ENCODE assay signal across 1 mouse cellular context in the genomic region with DNA sequence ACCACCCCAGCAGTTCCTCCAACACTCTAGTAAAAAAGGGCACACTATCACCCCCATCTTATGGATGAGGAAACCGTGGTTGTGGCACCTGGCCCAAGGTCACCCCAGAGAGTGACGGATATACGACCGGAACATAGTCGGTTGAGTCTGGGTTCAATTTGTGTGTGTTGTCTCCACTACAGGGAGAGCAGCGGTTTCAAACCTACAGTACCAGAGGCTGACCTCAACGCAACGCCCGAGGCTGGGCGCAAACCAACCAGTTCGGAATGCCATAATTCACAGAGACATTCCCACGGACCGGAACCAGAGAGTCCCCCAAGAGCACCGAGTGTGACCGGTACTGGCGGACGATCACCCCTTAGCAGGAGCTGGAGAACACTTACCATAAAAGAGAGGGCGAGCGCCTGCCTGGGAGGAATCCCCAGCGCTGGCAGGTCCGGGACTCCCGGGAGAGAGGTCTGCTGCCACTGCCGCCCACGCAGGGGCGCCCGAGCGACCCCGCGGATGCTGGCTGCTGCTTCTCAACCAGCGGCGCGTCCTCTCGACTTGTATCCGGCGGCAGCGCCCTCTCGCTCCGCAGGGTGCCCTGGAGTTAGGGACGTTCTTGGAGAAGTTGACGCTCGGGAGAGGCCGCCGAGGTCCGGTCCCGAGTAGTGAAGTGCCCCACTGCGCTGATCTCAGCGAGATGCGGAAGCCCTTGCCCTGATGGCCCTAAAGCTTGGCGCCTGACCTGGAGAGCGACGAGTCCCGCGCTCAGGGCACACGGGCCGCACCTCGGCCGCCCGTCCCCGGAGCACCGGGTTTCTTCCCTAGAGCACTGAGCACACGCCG.
TF ChIP-seq lines count a peak whose summit lies in the region.

No protein-coding gene starts in this region.

TF ChIP-seq in CH12.LX, 34 proteins besides CTCF, POLR2A, EP300 and RAD21 (continued from another document):
- no peak for TF ChIP-seq IRF4 (IDR thresholded peaks at IDR 0.05; ENCODE audit: low read depth, low read length)
- no peak for TF ChIP-seq TCF12 (IDR thresholded peaks at IDR 0.05; ENCODE audit: low read depth, low read length)
- no peak for TF ChIP-seq TBP (conservative IDR thresholded peaks at IDR 0.05; ENCODE audit: low read depth, low read length)
- no peak for TF ChIP-seq NRF1 (IDR thresholded peaks at IDR 0.05; ENCODE audit: low read depth, low read length)
- TF ChIP-seq GABPA (IDR thresholded peaks at IDR 0.05; ENCODE audit: insufficient replicate concordance, low read depth, low read length), result no peak
- TF ChIP-seq MEF2A (IDR thresholded peaks at IDR 0.05; ENCODE audit: borderline replicate concordance, low read depth, low read length), result no peak
- no peak for TF ChIP-seq ZNF384 (IDR thresholded peaks at IDR 0.05; ENCODE audit: low read depth, low read length)
- no peak for TF ChIP-seq JUN (IDR thresholded peaks at IDR 0.05; ENCODE audit: insufficient read depth, low read depth, low read length)
- no peak for TF ChIP-seq SIN3A (IDR thresholded peaks at IDR 0.05; ENCODE audit: low read length)
- no peak for TF ChIP-seq RCOR1 (conservative IDR thresholded peaks at IDR 0.05; ENCODE audit: low read depth, low read length)
